Mouse (Mus musculus): ENCODE measurements at regions not wholly inside any gene's neighbourhood (a gene's known extent, or its start where the extent isn't known, plus 50 kb on each side); places are given as distances from the start of the nearest gene placed in this dataset.

- 47% methylated on average over 2 of the region's 2 CpGs for WGBS (ENCODE audit: insufficient replicate concordance)
- ATAC-seq (ENCODE audit: insufficient read depth) (no peak), DNase-seq (ENCODE audit: low read depth in 3 of 3, low spot score in 3 of 3) (no peak)
- Histone ChIP-seq H3K4me1 (replicated peaks; ENCODE audit: control insufficient read depth in 2 of 2, insufficient read depth in 2 of 2, low read length in 1 of 2) (no peaks in the 10 kb centered on the region; a peak in 1 of 4 replicates), H3K9ac (replicated peaks) (no peak overlapping the region), H3K9me3 (ENCODE audit: control insufficient read depth, low read length) (no peaks in the 10 kb centered on the region), H3K36me3 (replicated peaks; ENCODE audit: control insufficient read depth, insufficient read depth, low read depth) (no peaks in the 10 kb centered on the region), H3K4me2 (ENCODE audit: low read depth) (no peak overlapping the region), H3K4me3 (ENCODE audit: insufficient read depth in 1 of 2, low read depth in 2 of 2, low read length in 2 of 2) (no peak overlapping the region), H3K27ac (no peak overlapping the region), H3K27me3 (ENCODE audit: control insufficient read depth, insufficient read depth, low read length) (no peaks in the 10 kb centered on the region)
- TF ChIP-seq CTCF (IDR thresholded peaks at IDR 0.05; ENCODE audit: low read depth), result no peak
- no peak for TF ChIP-seq EP300 (IDR thresholded peaks at IDR 0.05; ENCODE audit: low read depth)
Observed at GRCm38 (mm10) chr1:64287068-64287467, 165.0 kb upstream of the Klf7 start.

- Histone ChIP-seq H3K9ac (replicated peaks) (no peak overlapping the region), H3K4me1 (replicated peaks; ENCODE audit: control insufficient read depth in 2 of 2, insufficient read depth in 2 of 2, low read length in 1 of 2) (no peaks in the 10 kb centered on the region), H3K4me2 (ENCODE audit: low read depth) (no peak overlapping the region), H3K27me3 (ENCODE audit: control insufficient read depth, insufficient read depth, low read length) (no peaks in the 10 kb centered on the region), H3K36me3 (replicated peaks; ENCODE audit: control insufficient read depth, insufficient read depth, low read depth) (no peaks in the 10 kb centered on the region), H3K27ac (no peak overlapping the region), H3K9me3 (ENCODE audit: control insufficient read depth, low read length) (no peaks in the 10 kb centered on the region), H3K4me3 (ENCODE audit: insufficient read depth in 1 of 2, low read depth in 2 of 2, low read length in 2 of 2) (no peak overlapping the region)
- WGBS (ENCODE audit: insufficient replicate concordance), result 62% methylated on average over 8 of the region's 8 CpGs
- TF ChIP-seq CTCF (IDR thresholded peaks at IDR 0.05; ENCODE audit: low read depth) (no peak), EP300 (IDR thresholded peaks at IDR 0.05; ENCODE audit: low read depth) (no peak)
- no peak for ATAC-seq (ENCODE audit: insufficient read depth)
- DNase-seq (ENCODE audit: low read depth in 3 of 3, low spot score in 3 of 3), result no peak
Observed at GRCm38 (mm10) chr1:64284656-64285055, 162.6 kb upstream of the Klf7 start.

GRCm38 (mm10) chr1:64275865-64276264 is 153.8 kb upstream of the Klf7 start:
- H3K4me1 ChIP-seq (replicated peaks; ENCODE audit: control insufficient read depth in 2 of 2, insufficient read depth in 2 of 2, low read length in 1 of 2), result no peaks in the 10 kb centered on the region
- H3K9ac ChIP-seq (replicated peaks), result no peak overlapping the region
- H3K4me2 ChIP-seq (ENCODE audit: low read depth), result no peak overlapping the region
- no peak for ATAC-seq (ENCODE audit: insufficient read depth)
- TF ChIP-seq CTCF (IDR thresholded peaks at IDR 0.05; ENCODE audit: low read depth) (no peak), EP300 (IDR thresholded peaks at IDR 0.05; ENCODE audit: low read depth) (no peak)
- H3K27me3 ChIP-seq (ENCODE audit: control insufficient read depth, insufficient read depth, low read length), result no peaks in the 10 kb centered on the region
- DNase-seq (ENCODE audit: low read depth in 3 of 3, low spot score in 3 of 3), result no peak
- H3K9me3 ChIP-seq (ENCODE audit: control insufficient read depth, low read length), result no peaks in the 10 kb centered on the region
- H3K36me3 ChIP-seq (replicated peaks; ENCODE audit: control insufficient read depth, insufficient read depth, low read depth), result no peaks in the 10 kb centered on the region
- no peak overlapping the region for H3K4me3 ChIP-seq (ENCODE audit: insufficient read depth in 1 of 2, low read depth in 2 of 2, low read length in 2 of 2)
- no peak overlapping the region for H3K27ac ChIP-seq

- ATAC-seq (ENCODE audit: insufficient read depth), result no peak
- TF ChIP-seq CTCF (IDR thresholded peaks at IDR 0.05; ENCODE audit: low read depth) (no peak), EP300 (IDR thresholded peaks at IDR 0.05; ENCODE audit: low read depth) (no peak)
- Histone ChIP-seq H3K9ac (replicated peaks) (no peak overlapping the region), H3K4me2 (ENCODE audit: low read depth) (no peak overlapping the region), H3K27ac (no peak overlapping the region), H3K27me3 (ENCODE audit: control insufficient read depth, insufficient read depth, low read length) (no peaks in the 10 kb centered on the region), H3K4me1 (replicated peaks; ENCODE audit: control insufficient read depth in 2 of 2, insufficient read depth in 2 of 2, low read length in 1 of 2) (no peaks in the 10 kb centered on the region), H3K9me3 (ENCODE audit: control insufficient read depth, low read length) (no peaks in the 10 kb centered on the region), H3K4me3 (ENCODE audit: insufficient read depth in 1 of 2, low read depth in 2 of 2, low read length in 2 of 2) (no peak overlapping the region), H3K36me3 (replicated peaks; ENCODE audit: control insufficient read depth, insufficient read depth, low read depth) (no peaks in the 10 kb centered on the region)
- 53% methylated on average over 3 of the region's 3 CpGs for WGBS (ENCODE audit: insufficient replicate concordance)
- no peak for DNase-seq (ENCODE audit: low read depth in 3 of 3, low spot score in 3 of 3)
Observed at GRCm38 (mm10) chr1:64275086-64275802, 153.2 kb upstream of the Klf7 start.

- no peak for TF ChIP-seq EP300 (IDR thresholded peaks at IDR 0.05; ENCODE audit: low read depth)
- no peak for TF ChIP-seq CTCF (IDR thresholded peaks at IDR 0.05; ENCODE audit: low read depth)
- Histone ChIP-seq H3K27me3 (ENCODE audit: control insufficient read depth, insufficient read depth, low read length) (no peaks in the 10 kb centered on the region), H3K4me1 (replicated peaks; ENCODE audit: control insufficient read depth in 2 of 2, insufficient read depth in 2 of 2, low read length in 1 of 2) (no peaks in the 10 kb centered on the region), H3K4me3 (ENCODE audit: insufficient read depth in 1 of 2, low read depth in 2 of 2, low read length in 2 of 2) (no peak overlapping the region), H3K36me3 (replicated peaks; ENCODE audit: control insufficient read depth, insufficient read depth, low read depth) (no peaks in the 10 kb centered on the region), H3K9ac (replicated peaks) (no peak overlapping the region), H3K27ac (no peak overlapping the region), H3K4me2 (ENCODE audit: low read depth) (no peak overlapping the region), H3K9me3 (ENCODE audit: control insufficient read depth, low read length) (no peaks in the 10 kb centered on the region)
- ATAC-seq (ENCODE audit: insufficient read depth), result no peak
- 67% methylated on average over 2 of the region's 2 CpGs for WGBS (ENCODE audit: insufficient replicate concordance)
- DNase-seq (ENCODE audit: low read depth in 3 of 3, low spot score in 3 of 3), result no peak
Observed at GRCm38 (mm10) chr1:64257237-64257636, 135.2 kb upstream of the Klf7 start.
